Mouse (Mus musculus) c-Kit-negative CD71-positive TER-119-positive erythroid progenitor cells, embryonic 14.5 days (primary cell): ENCODE measurements around the gene Myl6b.

ENCODE experiments used
- DNase-seq: peaks from one replicate; pipeline ENCODE4 v3.0.0-alpha.2; 2013; ENCODE audit warnings: low read depth, low spot score

Gene Myl6b

DNA sequence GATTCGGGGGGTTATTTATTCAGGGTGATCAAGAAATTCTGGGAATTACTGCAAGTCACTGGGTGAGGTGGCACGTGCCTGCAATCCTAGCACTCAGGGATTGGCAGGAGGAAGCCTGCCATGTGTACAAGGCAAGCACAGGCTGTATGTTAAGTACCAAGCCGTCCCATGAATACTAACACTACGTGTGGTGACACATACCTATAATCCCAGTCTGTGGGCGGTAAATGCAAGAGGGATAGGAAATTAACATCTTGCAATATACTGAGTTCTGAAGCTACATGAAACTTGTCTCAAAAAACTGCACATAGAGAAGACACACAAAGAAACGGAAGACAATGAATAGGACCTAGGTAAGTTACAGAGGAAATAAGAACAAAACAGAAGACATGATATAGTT, 47.5 kb downstream of the Myl6b start:
- DNase-seq = no peak

DNA sequence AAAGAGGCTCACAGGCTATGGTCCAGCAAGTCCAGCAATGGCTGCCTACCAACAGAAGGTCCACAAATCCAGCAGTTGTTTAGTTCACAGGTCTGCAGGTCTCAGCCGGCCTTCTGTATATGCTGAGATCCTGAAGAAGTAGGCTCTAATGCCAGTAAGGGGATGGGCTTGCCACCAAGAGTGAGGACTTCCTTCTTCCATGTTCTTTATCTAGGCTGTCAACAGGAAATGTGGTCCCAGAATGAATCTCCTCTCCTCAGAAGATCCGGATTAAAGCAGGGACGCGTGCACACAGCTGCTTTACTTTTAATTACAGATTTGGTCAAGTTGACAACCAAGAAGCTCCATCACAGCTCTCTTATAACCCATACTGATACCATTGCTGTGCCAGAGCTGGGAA, 53.1 kb downstream of the Myl6b start:
- DNase-seq = no peak

DNA sequence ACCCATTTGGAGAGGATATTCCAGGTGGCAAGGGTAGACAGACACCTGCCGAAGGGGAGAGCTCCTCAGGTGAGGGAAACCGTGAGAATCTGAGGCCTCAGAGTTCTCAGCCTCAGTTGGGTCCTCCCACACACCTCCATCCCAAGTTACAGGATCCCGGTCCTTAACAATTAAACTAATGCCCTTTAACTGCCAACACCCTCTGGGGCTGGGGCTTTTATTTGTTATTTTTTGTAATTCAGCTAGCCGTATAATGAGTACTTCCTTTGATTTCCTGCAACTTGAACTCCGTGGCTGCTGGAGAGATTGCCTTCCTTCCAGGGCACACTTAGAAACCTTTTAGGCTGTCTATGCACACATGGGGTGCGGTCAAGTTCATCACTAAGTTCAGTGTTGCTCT, 54.1 kb downstream of the Myl6b start:
- no peak for DNase-seq
